Mouse (Mus musculus): ENCODE data around the gene Etv6. TPM values are rescaled to one million over a fixed set of nuclear protein-coding genes. Genes with fewer than 3 reads are reported as not detected.

The Etv6 gene
- polyA plus RNA-seq, 1 experiment from 2014 or later, result 14.5 TPM

GRCm38 (mm10) chr6:134217747-134218146 lies 182.2 kb downstream of the Etv6 start:
- 91% methylated on average over 6 of the region's 6 CpGs for WGBS

DNA sequence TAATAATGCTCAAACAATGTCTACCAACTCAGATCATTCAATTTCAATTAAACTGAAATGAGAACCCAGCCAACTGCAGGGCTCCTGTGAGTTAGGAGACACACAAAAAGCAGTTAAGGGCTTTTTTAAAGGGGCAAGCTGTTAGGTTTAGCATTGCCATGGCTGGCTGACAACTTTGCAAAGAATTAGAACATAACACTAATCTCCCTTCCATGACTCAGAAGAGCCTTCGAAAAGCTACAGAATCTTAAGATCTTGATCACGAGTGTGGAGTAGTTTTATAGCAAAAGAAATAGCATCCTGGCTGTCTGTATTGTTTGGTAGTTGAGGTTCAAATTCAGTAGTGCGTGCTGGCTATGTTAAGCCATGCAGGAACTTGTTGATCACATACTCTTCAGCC lies 182.9 kb downstream of the Etv6 start:
- H3K4me3 ChIP-seq (ENCODE audit: control insufficient read depth in 1 of 2, insufficient read depth in 1 of 2, low read depth in 1 of 2, low read length in 2 of 2), result no peak overlapping the region
- 86% methylated on average over 3 of the region's 3 CpGs for WGBS
- peaks cover 15 to 38% of the 10 kb centered on the region in 2 experiments for H3K4me1 ChIP-seq (ENCODE audit: control insufficient read depth in 2 of 2, insufficient read depth in 2 of 2, low read length in 2 of 2)
- ATAC-seq (ENCODE audit: insufficient number of reproducible peaks, insufficient read depth, low FRiP score, low read depth), result no peak
- H3K9ac ChIP-seq (ENCODE audit: low read length), result no peak overlapping the region
- H3K36me3 ChIP-seq (ENCODE audit: control insufficient read depth, insufficient read depth, low read length), result peaks cover 11% of the 10 kb centered on the region
- H3K27ac ChIP-seq (replicated peaks in 1 of 2; ENCODE audit: control insufficient read depth in 1 of 2, insufficient read depth in 1 of 2, low read depth in 2 of 2, low read length in 2 of 2), result no peak overlapping the region
- H3K4me2 ChIP-seq (ENCODE audit: low read length), result no peak overlapping the region
- no peaks in the 10 kb centered on the region for H3K9me3 ChIP-seq (ENCODE audit: control insufficient read depth, low read length)
- H3K27me3 ChIP-seq (ENCODE audit: control insufficient read depth, insufficient read depth, low read length), result no peaks in the 10 kb centered on the region

More at GRCm38 (mm10) chr6:134217747-134218146, 182.2 kb downstream of the Etv6 start:
- Histone ChIP-seq H3K4me1 (ENCODE audit: control insufficient read depth in 2 of 2, insufficient read depth in 2 of 2, low read length in 2 of 2) (peaks cover 15 to 38% of the 10 kb centered on the region in 2 experiments), H3K4me2 (ENCODE audit: low read length) (no peak overlapping the region), H3K36me3 (ENCODE audit: control insufficient read depth, insufficient read depth, low read length) (peaks cover 4% of the 10 kb centered on the region), H3K4me3 (ENCODE audit: control insufficient read depth in 1 of 2, insufficient read depth in 1 of 2, low read depth in 1 of 2, low read length in 2 of 2) (no peak overlapping the region), H3K9ac (ENCODE audit: low read length) (no peak overlapping the region), H3K27me3 (ENCODE audit: control insufficient read depth, insufficient read depth, low read length) (no peaks in the 10 kb centered on the region), H3K9me3 (ENCODE audit: control insufficient read depth, low read length) (no peaks in the 10 kb centered on the region), H3K27ac (replicated peaks in 1 of 2; ENCODE audit: control insufficient read depth in 1 of 2, insufficient read depth in 1 of 2, low read depth in 2 of 2, low read length in 2 of 2) (no peak overlapping the region)
- no peak for ATAC-seq (ENCODE audit: insufficient number of reproducible peaks, insufficient read depth, low FRiP score, low read depth)

DNA sequence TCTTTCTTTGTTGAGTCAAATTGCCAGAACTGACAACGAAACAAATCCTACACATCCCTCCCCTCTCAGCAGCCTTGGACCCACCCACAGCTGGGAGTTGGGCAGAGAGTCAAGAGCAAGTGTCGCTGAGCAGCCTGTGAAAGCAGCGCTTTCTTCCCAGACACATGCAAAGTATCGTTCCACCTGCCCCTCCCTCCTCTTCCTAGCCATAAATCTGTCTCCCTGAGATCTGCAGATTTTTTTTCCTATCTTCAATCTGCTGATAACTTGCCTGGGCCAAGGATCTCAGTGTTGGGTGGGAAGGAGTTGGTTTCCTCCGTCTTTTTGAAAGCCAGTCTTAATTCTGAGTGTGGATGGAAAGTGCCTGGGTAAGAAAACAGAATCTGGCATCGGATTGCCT lies 183.9 kb downstream of the Etv6 start:
- ATAC-seq (ENCODE audit: insufficient number of reproducible peaks, insufficient read depth, low FRiP score, low read depth), result no peak
- H3K4me2 ChIP-seq (ENCODE audit: low read length), result no peak overlapping the region; the same call in 1 of the 2 replicates

DNA sequence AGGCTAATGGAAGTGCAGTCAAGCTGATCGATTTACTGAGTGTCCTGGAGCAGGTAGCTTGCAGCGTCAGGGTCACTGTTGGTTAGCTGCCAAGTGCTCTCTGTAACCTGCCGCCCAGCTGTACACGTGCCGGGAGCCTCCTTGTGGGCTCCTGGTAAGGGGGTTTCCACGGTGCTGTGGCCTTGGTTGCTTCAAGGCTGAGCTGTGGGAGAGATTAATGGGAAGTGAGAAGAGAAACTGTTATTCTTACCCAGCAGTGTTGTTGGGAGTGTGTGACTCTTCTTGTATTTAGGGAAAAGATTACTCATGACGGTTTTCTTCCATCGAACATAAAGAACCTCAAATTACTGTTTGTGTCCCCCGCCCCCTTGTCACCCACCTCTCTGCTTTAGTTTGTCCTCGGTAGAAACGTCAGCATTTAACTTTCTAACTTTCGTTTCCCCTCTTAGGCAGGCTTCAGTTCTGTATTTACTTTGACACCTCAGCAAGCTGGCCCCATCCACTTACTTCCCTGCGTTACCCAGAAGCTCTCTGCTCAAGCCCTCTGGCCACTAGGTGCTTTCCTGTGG lies 184.8 kb downstream of the Etv6 start:
- Histone ChIP-seq H3K27ac (replicated peaks in 1 of 2; ENCODE audit: control insufficient read depth in 1 of 2, insufficient read depth in 1 of 2, low read depth in 2 of 2, low read length in 2 of 2) (peak overlapping the region; percentile 1 to 27; a peak in 2 of 4 replicates), H3K9ac (ENCODE audit: low read length) (0 out of 2 replicates have a peak overlapping the region, but pooled peaks have one; percentile 11), H3K4me3 (ENCODE audit: control insufficient read depth in 1 of 2, insufficient read depth in 1 of 2, low read depth in 1 of 2, low read length in 2 of 2) (no peak overlapping the region), H3K4me1 (ENCODE audit: control insufficient read depth in 2 of 2, insufficient read depth in 2 of 2, low read length in 2 of 2) (peaks cover 15 to 38% of the 10 kb centered on the region in 2 experiments), H3K9me3 (ENCODE audit: control insufficient read depth, low read length) (no peaks in the 10 kb centered on the region), H3K27me3 (ENCODE audit: control insufficient read depth, insufficient read depth, low read length) (no peaks in the 10 kb centered on the region), H3K4me2 (ENCODE audit: low read length) (peak overlapping the region; percentile 18; the same call in 1 of the 2 replicates), H3K36me3 (ENCODE audit: control insufficient read depth, insufficient read depth, low read length) (peaks cover 21% of the 10 kb centered on the region)
- no peak for ATAC-seq (ENCODE audit: insufficient number of reproducible peaks, insufficient read depth, low FRiP score, low read depth)
- WGBS, result 52% methylated on average over 13 of the region's 13 CpGs

More for the DNA sequence above, 183.9 kb downstream of the Etv6 start:
- peaks cover 12% of the 10 kb centered on the region for H3K36me3 ChIP-seq (ENCODE audit: control insufficient read depth, insufficient read depth, low read length)
- H3K4me1 ChIP-seq (ENCODE audit: control insufficient read depth in 2 of 2, insufficient read depth in 2 of 2, low read length in 2 of 2), result peaks cover 15 to 38% of the 10 kb centered on the region in 2 experiments
- no peaks in the 10 kb centered on the region for H3K9me3 ChIP-seq (ENCODE audit: control insufficient read depth, low read length)
- no peak overlapping the region for H3K9ac ChIP-seq (ENCODE audit: low read length)
- 41% methylated on average over 6 of the region's 6 CpGs for WGBS
- H3K4me3 ChIP-seq (ENCODE audit: control insufficient read depth in 1 of 2, insufficient read depth in 1 of 2, low read depth in 1 of 2, low read length in 2 of 2), result no peak overlapping the region
- no peaks in the 10 kb centered on the region for H3K27me3 ChIP-seq (ENCODE audit: control insufficient read depth, insufficient read depth, low read length)
- H3K27ac ChIP-seq (replicated peaks in 1 of 2; ENCODE audit: control insufficient read depth in 1 of 2, insufficient read depth in 1 of 2, low read depth in 2 of 2, low read length in 2 of 2), result 0 out of 4 replicates have a peak overlapping the region, but pooled peaks of 1 of the 2 experiments have one; percentile 1

DNA sequence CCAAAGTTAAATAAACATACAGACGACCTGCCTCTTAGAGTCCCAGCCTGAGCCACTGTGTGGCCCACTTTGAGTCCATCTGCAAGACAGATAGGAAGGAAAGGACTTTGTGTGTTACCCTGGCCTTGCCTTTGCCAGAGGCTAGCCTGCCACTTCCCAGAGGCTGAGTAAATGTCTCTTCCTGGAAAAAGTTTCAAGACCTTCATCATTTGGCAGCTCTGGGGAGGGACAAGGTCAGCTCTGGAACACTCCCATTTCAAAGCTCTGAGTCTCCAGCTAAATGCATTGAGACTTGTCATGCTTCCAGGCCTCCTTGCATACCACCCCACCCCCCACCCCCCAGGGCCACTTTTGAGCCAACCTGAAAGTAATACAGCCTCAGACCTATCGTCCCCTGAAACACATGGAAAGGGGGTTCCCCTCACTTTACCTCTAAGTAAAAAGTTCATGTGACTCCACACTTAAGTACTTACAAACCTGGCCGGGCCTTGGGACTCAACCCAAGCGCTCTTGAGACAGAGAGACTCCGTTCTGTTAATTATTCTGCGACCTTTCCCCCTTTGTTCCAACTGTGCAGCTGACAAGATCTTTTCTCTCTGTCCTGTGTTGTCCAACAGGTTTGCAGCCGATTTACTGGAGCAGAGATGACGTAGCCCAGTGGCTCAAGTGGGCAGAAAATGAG lies 186.9 kb downstream of the Etv6 start:
- WGBS, result 67% methylated on average over 8 of the region's 8 CpGs
- H3K27ac ChIP-seq (replicated peaks in 1 of 2; ENCODE audit: control insufficient read depth in 1 of 2, insufficient read depth in 1 of 2, low read depth in 2 of 2, low read length in 2 of 2), result no peak overlapping the region; a peak in 1 of 4 replicates
- no peak overlapping the region for H3K9ac ChIP-seq (ENCODE audit: low read length)
- H3K27me3 ChIP-seq (ENCODE audit: control insufficient read depth, insufficient read depth, low read length), result no peaks in the 10 kb centered on the region
- H3K4me3 ChIP-seq (ENCODE audit: control insufficient read depth in 1 of 2, insufficient read depth in 1 of 2, low read depth in 1 of 2, low read length in 2 of 2), result no peak overlapping the region
- no peak overlapping the region for H3K4me2 ChIP-seq (ENCODE audit: low read length)
- peaks cover 23% of the 10 kb centered on the region for H3K36me3 ChIP-seq (ENCODE audit: control insufficient read depth, insufficient read depth, low read length)
- ATAC-seq (ENCODE audit: insufficient number of reproducible peaks, insufficient read depth, low FRiP score, low read depth), result no peak
- no peaks in the 10 kb centered on the region for H3K9me3 ChIP-seq (ENCODE audit: control insufficient read depth, low read length)
- peaks cover 18 to 38% of the 10 kb centered on the region in 2 experiments for H3K4me1 ChIP-seq (ENCODE audit: control insufficient read depth in 2 of 2, insufficient read depth in 2 of 2, low read length in 2 of 2)

GRCm38 (mm10) chr6:134225564-134225963 lies 190.1 kb downstream of the Etv6 start:
- no peak overlapping the region for H3K4me3 ChIP-seq (ENCODE audit: control insufficient read depth in 1 of 2, insufficient read depth in 1 of 2, low read depth in 1 of 2, low read length in 2 of 2)
- no peak overlapping the region for H3K4me2 ChIP-seq (ENCODE audit: low read length)
- no peaks in the 10 kb centered on the region for H3K9me3 ChIP-seq (ENCODE audit: control insufficient read depth, low read length)
- no peak overlapping the region for H3K27ac ChIP-seq (replicated peaks in 1 of 2; ENCODE audit: control insufficient read depth in 1 of 2, insufficient read depth in 1 of 2, low read depth in 2 of 2, low read length in 2 of 2)
- peaks cover 7 to 18% of the 10 kb centered on the region in 2 experiments for H3K4me1 ChIP-seq (ENCODE audit: control insufficient read depth in 2 of 2, insufficient read depth in 2 of 2, low read length in 2 of 2)
- peaks cover 51% of the 10 kb centered on the region for H3K36me3 ChIP-seq (ENCODE audit: control insufficient read depth, insufficient read depth, low read length)
- WGBS, result 86% methylated on average over 11 of the region's 11 CpGs
- no peak overlapping the region for H3K9ac ChIP-seq (ENCODE audit: low read length)
- ATAC-seq (ENCODE audit: insufficient number of reproducible peaks, insufficient read depth, low FRiP score, low read depth), result no peak
- no peaks in the 10 kb centered on the region for H3K27me3 ChIP-seq (ENCODE audit: control insufficient read depth, insufficient read depth, low read length)

DNA sequence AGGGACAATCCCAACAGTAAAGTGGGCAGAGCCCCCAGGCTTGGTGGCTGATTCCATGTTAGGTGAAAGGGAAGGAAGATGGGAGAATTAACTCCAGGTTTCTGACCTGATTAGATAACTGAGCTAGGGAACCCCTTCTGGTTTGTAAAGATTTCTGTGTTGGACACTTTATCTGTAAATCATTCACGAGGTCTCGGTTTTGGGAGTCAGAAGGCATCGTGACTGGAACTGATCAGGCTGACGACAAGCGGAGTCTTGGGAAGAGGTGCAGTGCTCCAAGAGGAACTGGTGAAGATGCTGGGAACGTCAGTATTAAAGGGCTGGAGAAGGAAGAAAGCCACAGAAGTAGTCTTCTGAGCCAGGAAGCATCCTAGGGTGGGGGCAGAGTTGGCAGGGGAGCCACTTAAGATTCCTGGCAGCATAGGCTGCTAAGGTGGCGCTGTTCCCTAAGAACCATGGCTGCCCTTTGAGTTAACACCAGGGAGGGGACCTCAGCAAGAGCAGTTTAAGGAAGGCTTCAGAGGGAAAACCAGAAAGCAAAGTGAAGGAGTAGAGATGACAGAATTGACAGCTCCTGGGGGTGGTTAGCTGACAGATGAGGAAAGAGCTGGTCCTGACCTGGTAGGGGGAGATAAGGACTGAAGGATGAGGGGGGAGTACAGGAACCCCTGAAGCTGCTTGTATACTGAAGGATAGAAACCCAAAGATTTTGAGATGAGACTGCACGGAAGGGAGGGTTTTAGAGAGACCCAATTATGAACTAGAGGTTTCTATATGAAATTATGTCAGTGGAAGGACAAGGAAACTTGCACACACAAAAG lies 191.1 kb downstream of the Etv6 start:
- no peak overlapping the region for H3K27ac ChIP-seq (replicated peaks in 1 of 2; ENCODE audit: control insufficient read depth in 1 of 2, insufficient read depth in 1 of 2, low read depth in 2 of 2, low read length in 2 of 2)
- peaks cover 56% of the 10 kb centered on the region for H3K36me3 ChIP-seq (ENCODE audit: control insufficient read depth, insufficient read depth, low read length)
- H3K9me3 ChIP-seq (ENCODE audit: control insufficient read depth, low read length), result no peaks in the 10 kb centered on the region
- H3K27me3 ChIP-seq (ENCODE audit: control insufficient read depth, insufficient read depth, low read length), result no peaks in the 10 kb centered on the region
- peaks cover 7 to 10% of the 10 kb centered on the region in 2 experiments; a peak in 3 of 4 replicates for H3K4me1 ChIP-seq (ENCODE audit: control insufficient read depth in 2 of 2, insufficient read depth in 2 of 2, low read length in 2 of 2)
- no peak overlapping the region for H3K4me2 ChIP-seq (ENCODE audit: low read length)
- H3K9ac ChIP-seq (ENCODE audit: low read length), result no peak overlapping the region
- 57% methylated on average over 8 of the region's 8 CpGs for WGBS
- H3K4me3 ChIP-seq (ENCODE audit: control insufficient read depth in 1 of 2, insufficient read depth in 1 of 2, low read depth in 1 of 2, low read length in 2 of 2), result no peak overlapping the region
- ATAC-seq (ENCODE audit: insufficient number of reproducible peaks, insufficient read depth, low FRiP score, low read depth), result no peak

Measured in heart, embryonic 14.5 days (tissue).